Mouse (Mus musculus): Measurements from ENCODE around the gene Myo1b.
"Not testable (repeated sequence)": the region's sequence is repeated elsewhere in the genome, so short reads cannot be mapped to it uniquely, and the experiment has no call there.

The Myo1b gene

DNA sequence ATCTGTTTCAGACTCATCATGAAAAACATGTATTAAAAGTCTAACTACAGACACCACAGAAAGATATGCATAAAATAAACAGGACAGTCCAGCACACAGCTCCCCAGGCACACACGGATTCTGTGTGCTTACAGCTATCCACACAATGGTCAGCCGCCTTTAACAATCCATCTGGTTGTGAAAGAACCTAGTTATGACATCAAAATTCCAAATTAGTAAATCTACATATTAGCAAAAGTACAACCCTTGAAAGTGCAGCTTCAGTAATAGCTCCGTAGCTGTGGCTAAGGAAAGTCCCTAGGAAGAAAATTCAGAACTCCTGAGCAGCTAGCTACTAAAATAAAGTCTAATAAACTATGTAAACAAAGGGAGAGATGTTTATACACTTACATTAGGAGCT lies 21.1 kb downstream of the Myo1b start:
- no peak for DNase-seq

DNA sequence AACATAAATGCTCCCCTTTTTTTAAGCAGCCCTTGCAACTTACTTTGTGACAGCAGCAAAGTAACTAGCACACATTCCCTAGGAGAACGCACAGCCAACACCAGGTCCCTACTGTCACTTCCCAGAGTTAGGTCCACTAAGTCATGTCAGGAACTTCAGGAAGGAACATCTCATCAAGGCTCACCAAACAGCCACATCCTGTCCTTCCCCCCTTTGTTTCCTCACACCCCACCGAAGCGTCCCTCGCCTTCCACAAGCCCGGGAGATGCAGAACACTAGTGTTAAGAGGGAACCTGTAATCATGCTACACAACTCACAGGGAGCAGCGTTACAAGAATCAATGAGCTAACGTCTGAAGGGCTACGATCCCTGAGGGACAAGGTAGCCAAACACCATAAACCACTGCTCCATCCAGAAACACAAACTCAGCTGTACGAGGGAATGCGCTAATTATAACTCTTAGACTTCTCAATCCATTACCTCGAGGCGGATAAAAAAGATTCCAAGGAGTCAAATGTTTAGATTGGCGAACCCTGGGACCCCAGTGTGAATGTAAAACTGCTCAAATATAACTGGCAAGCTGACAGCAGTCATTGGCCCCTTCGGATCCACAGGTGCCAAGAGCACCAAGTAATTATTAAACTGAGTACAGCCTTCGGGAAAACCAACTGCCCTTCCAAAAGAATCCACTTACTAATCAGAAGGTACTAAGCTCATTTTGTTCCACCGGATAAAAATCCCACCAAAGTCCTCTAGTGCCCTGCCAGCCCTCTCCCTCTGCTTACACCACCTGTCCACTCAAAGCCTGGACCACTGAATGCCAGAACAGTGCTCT lies 22.1 kb downstream of the Myo1b start:
- no peak for DNase-seq

DNA sequence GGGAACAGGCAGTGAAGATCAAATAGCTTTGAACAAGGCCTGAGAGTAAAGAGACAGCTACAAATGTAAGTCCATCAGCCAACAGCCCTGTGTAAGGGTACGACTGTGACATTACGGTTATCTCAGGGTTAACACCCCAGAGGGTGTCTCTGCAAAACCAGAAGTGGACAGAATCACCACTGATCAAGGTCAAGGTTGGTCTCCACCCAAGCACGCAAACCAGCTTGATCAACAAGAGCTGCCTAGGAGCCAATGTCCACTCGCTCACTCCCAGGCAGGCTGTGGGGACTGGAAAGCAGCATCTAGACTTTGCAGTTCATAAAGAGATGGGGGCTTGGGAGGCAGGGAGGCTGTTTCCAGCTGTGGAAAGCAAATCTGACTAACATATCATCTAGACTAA lies 23.9 kb downstream of the Myo1b start:
- DNase-seq = no peak

DNA sequence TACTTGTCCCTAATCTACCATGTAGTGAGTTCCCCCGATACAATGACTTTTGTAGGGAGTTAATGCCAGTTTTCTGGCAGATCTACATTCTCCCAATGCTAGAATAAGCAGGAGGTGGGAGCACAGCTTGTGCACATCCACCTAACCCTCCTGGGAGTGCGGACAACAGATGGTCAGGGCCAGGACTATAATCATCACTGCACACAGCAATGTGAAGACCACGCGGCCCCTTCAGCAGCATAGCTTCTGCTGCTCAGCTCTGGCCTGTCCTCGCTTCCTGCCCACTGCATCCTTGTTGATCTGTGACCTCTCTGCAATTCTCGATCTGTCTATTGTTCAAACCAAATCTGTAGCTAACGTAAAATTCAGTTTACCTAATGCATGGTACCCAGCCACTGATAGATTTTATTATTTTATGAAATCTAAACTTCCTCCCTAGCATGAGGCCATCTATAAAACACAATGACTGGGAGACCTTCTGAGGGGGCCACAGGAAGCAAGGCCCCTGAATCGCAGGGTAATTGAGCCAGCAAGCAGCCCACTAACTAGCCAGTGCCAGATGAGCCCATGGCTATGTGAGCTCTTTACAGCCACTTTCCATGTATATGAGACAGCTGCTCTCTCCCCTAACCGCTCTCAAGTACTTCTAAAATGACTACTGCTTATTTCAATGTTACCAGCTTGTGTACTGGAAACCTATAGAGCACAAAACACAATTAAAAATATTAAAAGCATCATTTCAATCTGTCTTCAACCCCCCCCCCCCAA lies 27.6 kb downstream of the Myo1b start:
- DNase-seq = no peak

DNA sequence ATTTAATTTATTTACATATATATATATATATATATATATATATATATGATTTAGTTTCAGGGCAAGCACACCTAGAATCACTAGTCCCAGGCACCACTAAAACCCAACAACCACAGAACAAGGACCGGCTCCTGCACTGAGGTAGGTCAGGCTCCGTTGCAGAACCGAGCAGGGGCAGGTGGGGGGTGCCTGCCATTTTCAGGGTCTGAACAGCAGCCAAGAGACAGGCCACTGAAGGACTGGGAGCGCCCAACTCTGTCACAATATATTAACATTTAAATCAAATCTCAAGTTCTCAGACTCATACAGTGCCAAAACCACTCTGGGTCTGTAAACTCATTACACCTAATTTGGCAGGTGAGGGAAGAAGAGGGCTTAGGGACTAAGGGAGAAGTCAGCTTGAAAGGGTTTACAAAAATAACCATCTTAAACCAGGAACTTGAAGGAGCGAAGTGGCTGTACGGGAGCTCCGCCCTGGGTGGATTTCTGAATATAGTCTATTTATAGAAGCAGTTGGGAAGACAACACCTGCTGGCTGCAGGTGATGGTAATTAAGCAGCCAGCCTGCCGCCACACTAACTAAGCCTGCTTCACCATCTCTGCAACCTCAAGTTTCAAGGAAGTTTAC lies 30.4 kb downstream of the Myo1b start:
- DNase-seq = no peak

DNA sequence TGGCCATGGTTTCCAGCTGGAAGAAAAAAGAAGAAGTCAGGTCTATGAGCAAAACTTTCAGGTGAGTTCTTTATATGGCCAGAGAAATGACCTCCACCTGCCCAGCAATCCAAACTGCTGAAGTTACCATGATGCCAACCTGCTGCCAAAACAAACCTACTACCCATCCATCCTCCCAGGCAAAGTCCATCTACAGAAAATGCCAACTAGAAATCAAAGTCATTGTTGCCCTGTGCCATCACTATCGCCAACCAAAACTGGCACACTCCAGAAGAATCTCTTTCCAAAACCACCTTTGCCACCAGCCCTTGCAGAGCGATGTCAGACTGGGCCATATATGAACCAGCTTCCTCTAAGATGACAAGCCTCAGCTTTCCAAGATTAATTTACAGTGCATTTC lies 32.7 kb downstream of the Myo1b start:
- DNase-seq = no peak

DNA sequence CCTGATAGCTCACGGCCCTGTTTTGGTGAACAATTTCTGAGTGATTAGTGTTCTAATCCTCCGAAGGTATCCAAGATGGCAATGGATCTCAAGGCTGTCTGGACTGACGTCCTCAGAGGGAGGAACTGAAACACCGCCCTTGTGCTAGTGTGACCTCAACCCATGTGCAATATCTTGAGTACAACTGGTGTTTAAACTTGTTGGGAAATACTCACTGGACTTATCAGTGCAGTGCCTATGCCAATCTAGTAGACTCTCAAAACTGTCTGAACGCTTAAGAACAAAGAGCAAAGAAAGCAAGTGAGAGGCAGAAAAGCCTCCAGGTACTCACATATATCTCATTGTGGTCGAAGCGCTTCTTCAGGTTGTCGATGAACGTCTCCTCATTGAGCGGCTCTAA lies 33.1 kb downstream of the Myo1b start:
- DNase-seq = no peak

DNA sequence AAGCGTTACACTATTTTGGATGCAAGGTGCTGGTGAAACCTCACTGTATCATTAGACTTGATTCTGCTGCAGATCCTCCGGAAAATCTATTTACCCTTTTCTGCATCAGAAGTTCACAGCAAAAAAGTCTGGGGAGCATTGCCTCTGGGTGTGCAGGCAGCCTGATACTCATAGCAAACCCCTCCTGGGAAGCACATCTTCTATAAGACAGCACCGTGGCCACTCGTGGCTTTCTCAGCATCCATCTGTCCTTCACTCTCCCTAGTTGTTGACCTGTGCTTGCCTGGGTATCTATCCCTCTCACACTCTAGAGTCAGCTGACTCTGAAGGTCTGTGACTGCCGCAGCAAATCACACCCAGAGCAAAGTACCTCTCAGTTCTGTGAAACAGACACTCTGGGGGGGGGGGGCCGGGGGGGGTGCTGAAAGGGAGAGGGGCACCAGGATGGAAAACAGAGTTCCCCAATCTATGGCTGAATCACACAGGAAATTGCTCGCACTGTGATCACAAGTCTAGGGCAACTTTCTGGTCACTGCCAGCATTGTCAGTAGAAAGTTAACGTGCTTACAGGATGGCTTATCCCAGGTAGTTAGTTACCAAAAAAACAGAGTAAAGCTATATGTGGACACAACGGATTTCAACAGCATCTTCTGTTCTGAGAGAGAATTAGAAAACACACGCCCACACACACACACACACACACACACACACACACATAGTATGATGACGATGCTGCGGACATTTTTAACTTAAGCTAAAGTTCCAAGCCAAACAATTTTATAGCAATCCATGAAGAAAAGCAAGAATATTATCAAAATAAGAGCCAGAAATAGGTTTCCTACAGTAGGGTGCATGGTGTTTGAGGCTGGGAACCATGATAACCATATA lies 35.7 kb downstream of the Myo1b start:
- DNase-seq = no peak

DNA sequence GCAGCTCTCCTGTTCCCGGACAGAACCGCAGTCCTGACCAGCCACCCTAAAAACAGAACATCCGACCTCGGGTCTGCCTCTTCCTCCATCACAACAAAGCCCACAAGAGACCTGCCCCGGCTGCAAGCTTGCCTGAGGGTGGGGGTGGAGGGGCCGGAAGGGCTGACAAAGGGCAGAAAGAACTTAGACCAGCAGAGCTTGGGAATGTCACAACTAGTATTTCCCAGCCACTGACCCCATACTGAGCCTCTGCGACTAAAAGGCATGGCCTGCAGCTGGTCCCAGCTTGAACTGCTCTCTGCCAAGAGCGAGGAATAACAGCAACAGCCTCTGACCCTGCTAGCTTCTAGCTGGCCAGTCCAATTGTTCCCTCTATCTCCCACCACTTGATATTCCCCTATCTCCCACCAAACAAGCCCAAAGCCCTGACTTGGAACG lies 36.5 kb downstream of the Myo1b start:
- no peak for DNase-seq

DNA sequence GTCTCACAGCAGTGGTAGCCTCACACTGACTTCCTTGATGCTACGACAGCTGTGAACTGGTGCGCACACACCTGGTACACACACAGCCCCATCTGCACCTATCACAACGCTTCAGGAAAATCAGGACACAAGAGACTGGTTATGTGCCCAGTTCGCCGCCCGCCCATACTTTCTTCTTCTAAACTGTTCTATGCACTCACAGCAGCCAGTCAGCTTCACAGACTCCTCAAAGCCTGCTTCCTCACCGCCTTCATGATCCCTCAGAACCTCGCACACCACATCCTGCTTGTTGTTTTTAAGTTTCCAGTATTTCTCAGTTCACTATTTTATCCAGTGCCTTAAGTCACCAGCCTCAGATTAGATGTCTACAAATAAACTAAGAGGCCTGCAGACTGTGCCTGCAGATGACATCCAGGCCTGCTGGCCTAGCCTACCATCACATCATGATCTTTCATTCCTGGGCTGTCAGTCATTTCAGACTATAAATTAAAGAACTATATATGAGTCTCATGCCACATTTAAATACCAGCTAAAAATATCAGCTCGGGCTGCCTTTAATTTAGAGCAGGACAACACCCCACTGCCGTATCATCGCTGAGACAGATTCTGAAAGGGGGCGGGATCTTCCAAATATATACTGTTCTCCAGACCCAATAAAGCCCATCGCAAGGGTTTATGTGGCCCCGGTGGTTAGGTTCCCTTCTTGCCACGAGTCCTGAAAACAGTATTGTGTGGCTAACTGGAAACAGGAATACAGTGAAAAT lies 40.2 kb downstream of the Myo1b start:
- DNase-seq = no peak

DNA sequence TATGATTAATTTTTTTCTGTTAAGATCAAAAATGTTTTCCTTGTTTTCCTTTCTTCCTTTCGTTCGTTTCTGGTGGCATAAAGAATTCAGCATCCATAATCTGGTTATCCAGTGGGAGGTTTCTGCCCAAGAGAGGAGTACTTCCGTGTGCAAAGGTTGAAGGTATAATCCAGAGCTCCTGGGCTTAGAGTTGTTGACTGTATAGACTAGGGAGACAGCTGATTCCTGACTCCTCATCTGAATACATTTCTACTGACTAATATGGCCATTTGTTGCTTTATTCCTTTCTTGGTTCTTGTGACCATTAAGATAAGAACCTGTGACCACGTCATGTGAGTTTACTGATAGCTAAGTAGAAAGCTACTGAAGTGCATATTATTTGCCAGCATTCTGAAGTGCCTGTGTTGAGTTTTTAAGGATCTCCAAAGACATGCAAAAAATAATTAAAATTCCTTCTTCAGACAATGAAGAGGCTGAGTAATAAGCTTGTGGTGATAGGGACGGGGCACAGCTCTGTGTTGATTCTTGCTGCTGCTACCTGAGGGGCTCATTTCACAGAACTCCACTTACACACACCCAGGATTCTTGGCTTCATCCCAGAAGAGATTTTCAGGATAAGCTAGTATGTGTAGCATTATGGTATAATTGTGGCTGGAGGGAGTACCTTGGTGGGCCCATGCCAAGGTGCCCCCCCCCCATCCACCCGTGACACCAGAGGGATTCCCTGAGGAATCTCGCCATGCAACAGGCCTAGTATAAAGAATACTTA lies 43.2 kb downstream of the Myo1b start:
- no peak for DNase-seq

DNA sequence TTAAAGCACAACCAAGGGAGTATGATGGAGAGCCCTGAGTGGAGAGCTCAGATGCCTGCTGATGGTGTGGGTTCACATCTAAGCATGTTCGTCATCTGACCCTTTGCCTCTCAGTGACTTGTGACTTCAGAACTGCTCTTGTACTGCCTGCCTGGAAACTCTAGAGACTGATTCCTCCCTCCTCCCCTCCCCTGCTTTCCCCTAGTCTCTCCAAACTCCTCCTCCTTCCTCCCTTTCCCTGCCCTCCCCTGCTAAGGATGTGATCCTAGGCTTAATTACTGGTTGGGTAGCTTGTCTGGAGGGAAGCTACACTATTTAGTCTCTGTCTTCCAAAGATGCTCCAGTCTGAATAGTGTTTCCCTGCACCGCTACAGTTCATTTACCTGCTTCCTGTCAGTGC lies 44.6 kb downstream of the Myo1b start:
- DNase-seq = not testable (repeated sequence)

DNA sequence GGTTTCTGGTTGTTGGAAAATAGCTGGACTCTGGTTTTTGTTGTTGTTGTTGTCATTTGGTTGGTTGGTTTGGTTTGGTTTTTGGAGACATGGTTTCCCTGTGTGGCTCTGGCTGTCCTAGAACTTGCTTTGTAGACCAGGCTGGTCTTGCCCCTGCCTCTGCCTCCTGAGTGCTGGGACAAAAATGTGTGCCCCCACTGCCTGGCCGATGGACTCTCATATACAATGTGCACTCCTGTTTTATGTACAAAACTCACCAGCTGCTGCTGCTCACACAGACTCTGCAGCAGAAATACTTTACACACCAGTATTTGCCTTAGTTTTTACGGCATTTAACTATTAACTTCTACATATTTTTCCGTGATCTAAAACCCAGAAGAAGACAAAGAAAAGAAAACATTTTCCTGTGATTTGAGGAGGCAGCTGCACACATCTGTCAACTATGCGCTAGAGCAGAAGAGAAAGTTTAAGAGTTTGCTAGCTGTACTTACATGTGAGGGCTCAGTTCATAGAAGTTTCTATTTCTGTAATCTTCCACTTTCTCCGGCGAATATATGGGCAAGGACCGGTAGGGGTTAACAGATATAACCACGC lies 52.9 kb downstream of the Myo1b start:
- DNase-seq = no peak

DNA sequence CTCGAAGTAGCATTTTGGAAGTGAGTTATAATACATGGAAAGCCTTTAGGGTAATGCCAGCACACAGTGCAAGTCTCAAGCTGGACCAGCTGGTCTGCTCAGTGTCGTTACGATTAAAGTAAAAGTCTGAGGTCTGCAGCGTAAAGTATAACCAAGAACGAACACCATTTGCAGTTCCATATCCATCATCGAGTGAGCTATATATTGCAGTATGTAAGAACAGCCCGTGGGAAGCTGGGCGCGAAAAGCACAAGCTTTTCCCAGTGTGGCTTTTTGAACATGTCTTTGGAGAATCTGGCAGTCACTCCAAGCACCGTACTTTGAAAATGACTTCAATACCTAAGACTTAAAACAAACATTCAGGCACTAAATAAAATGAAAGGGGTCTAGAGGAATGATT lies 55.0 kb downstream of the Myo1b start:
- DNase-seq = no peak

DNA sequence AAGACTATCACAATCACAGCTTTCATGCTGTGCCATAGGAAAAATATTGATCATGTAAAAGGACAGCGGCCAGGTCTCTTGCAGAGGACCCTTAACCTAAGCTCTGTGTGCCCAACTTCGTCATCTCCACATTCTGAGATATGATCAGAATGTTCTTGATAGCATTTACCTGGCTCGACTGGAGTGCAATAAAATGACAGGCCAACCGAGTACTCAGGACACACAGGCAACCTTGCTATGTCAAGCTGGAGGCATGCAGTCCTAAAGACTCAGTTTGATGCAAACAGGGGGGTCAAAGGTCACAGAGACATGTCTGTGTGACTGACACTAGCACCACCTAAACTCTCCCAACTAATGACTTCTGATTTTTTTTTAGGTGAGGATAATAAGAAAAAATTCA lies 58.9 kb downstream of the Myo1b start:
- no peak for DNase-seq

DNA sequence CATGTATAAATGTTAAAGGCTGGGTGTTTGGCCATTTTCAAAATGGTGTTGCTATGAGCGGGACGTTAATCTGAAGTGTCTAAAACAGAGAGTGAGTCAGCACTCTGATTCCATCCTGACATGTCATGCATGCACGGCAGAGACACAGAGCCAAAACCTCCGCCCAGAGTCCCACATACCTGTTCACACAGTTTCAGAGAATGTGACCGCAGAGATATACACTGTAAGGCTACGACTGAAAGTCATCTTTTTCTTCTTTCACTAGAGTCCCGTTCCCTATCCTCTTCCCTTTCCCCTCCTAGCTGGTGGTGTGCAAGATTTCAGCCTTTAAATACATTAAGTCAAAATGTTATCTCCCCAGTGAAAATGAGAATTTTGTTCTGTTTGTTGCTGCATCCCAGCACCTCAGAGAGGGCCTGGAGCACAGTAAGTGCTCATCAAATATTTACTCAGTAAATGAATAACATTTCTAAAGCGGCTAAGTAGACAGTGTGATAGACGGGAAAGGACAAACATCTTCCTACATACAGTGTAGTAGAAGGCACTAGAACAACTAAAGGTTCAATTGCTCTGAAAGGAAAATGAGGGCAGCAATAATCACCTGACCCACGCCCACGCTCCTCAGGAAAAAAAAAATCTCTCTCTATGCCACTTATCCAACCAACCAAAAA lies 59.5 kb downstream of the Myo1b start:
- no peak for DNase-seq

DNA sequence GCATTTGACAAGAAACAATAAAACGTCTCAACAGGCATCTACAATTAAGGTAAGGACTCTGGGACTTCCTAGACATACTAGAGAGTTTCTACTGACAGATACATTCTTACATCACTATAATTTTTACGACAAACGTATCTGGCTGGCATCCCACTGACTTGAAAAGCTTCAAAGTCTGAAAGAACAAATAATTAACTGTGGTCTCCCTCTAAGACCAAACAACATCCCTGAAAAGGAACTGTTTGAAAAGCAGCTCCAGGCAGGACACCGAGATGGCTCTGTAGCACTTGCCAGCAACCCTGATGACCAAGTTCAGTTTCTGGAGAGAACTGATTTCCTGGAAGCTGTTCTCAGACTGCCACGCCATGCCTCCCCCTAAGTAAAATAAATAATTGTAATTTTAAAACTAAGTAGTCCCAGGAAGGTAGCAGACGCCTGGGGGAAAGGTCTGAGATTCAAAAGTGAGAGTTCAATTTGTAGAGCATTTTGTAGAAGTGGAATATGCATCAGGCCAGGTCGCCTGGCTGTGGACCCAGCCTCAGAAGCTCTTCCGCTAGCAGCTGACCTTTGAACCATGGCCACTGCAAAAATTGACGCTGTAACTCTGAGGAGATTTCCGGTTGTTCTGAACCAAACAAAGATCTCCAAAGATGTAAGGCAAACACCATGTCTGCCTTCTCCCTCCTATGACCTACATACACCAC lies 60.2 kb downstream of the Myo1b start:
- DNase-seq = no peak

DNA sequence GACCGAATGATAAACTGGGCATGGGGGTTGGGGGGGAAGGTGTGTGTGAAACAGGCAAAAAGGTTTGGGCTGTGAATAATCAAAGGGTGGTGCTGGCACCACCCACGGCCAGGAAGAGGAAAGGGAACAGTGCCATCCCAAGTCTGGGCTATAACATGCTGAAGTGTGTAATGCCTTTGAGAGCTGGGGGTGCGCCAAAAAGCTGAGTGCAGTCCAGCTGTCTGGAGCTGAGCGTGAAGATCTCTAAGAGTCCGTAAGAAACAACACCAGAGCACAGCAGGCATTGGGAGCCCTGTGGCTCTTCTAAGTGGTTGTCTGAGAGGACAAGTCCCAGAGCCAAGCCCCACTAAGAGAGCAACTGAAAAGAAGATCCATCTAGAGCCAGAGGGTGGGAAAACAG lies 63.6 kb downstream of the Myo1b start:
- DNase-seq = no peak

DNA sequence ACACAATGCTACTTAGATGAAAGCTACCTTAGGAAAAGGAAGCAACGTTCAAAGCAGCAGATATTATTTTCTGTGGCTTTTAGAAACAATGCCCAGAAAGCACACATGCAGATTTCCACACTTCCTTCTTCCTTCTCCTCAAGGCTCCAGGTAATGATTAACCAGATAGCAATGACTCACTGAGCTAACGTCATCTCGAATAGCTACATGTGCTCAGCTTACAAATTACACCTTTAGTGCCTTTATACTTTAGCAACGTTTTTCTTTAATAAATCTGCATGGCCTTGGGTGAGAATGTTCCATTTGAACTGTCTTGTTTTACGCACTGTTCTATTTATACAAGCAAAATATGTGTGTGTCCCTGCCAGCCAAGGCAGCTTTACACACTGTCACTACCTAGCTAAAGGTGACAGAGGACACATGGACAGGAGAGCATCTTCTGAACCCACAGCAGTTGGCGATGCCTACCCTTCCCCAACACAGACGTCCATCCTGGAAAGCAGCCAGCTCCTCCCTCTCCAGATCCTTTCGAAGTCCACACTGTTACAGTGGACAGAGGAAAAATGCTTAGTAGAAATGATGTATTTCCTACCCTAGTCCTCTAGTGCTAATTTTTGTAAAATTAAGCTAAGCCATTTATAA lies 66.2 kb downstream of the Myo1b start:
- no peak for DNase-seq

Measured in B cell, adult 2 months (primary cell).